Mouse (Mus musculus) mouse embryonic stem cell (cell line): ENCODE results near the gene Rab11b.

Experiments used
- in situ Hi-C, 2 experiments: fragments of 300-500 bp; cut with MboI; formaldehyde crosslinking; loops; 1 replicate in 1 of 2; 3 replicates in 1 of 2; pipeline ENCODE4 v1.14.3; 2019 to 2020; ENCODE audit warnings: low sequenced_read_pairs in 2 of 2, low pct_unique_long_range_greater_than_20kb in 1 of 2, mixed read lengths in 1 of 2; ENCODE audit not compliant: unreplicated experiment in 1 of 2

Gene Rab11b

DNA sequence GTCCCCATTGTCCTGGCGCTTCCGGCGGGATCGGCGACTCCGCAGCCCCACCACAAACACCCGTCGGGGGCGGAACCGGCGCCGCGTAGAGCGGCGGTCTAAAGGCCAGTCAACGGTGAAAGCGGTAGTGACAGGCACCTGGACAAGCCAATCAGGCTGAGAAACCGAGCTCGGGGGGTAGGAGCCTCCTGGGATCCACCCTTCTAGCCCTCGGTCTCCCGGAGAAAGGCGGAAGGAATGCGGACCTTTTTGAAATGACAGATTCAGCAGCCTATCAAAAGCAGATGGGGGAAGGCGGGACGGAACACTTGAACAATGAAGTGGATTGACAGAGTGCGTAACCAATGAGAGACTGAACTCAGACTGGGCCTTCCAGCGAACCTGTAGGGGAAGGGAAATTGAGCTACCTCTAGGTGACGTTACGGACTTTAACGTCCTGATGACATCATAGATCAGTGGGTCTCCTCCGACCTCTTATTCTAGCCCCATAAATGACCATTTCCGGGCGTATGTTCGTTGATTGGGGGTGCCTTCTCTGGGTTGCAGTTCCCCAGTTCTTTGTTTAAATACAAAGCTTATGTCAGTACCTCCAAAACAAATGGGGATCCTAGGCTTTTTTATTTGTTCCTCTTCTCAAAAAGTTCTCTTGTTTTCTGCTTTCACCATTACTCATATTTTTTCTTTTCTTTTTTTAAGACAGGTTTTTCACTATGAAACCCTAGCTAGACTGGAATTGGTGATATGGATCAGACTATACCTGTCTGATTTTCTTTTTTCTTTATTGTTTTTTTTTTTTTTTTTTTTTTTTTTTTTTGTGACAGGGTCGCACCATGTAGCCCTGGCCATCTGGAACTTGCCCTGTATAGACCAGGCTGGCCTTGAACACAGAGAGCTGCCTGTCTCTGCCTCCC is at the start of gene Rab11b:
TSS of gene Rab11b (minus strand) at position 276 of the 911 bp plus-strand sequence.
- in situ Hi-C loops: no loop called here

DNA sequence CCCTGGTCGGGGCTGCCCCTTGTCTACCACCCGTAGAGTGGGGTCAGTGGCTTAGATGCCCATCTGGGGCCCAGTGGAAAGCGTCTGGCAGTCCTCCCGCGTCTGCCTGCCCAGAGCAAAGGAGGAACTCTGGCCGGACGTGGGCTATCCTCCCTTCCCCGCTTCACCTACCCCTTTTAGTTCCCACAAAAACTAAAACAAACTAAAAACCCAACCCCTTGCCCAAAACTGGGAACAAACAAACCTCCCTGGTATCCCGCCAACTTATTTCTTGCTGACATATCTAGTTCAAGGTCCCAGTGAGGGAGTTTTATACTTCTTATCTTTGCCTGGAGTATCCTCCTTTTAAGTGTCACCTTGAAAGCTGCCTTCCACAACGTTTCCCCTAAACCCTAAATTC is 47.9 kb upstream of the Rab11b start:
- in situ Hi-C loops: loop anchor here in 1 of 2 experiments (10.0 to 25.0 kb wide), 2 partner anchors 213 to 921 kb away; partner anchors contain the start of gene Zfp870

DNA sequence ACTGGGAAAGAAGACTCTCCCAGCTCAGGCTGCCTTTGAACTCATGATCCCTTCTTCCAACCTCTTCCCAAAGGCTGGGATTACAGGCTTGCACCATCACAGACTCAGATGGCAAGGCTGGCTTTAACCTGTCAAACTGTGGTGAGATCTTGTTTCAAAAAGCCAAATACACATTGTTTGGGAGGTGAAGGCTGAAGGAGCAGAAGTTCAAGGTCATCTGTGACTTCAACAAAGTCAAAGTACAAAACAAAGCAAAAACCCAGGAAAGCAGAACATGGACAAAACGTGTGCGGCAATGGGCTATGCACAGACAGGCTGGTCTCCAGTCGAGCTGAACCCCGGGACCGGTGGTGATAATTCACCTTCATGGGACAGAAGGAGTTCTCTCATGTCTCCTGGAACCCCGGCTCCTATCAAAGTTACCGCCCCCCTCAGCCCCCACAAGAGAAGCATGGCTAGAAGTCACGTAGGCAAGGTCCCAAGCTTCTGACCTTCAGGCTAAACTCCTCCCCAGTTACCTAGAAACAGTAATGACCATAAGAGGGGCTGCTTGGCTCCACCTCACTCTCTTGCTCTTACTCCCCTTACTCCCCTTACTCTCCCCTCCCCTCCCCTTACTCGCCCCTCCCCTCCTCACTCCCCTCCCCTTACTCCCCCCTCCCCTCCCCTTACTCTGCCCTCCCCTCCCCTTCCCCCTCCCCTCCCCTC is 47.0 kb upstream of the Rab11b start:
- in situ Hi-C loops: loop anchor here in 1 of 2 experiments (10.0 to 25.0 kb wide), 2 partner anchors 213 to 920 kb away; partner anchors contain the start of gene Zfp870

GRCm38 (mm10) chr17:33804745-33805144 is 44.4 kb upstream of the Rab11b start:
- in situ Hi-C loops: loop anchor here in 1 of 2 experiments (10.0 to 25.0 kb wide), 2 partner anchors 210 to 917 kb away; partner anchors contain the start of gene Zfp870

DNA sequence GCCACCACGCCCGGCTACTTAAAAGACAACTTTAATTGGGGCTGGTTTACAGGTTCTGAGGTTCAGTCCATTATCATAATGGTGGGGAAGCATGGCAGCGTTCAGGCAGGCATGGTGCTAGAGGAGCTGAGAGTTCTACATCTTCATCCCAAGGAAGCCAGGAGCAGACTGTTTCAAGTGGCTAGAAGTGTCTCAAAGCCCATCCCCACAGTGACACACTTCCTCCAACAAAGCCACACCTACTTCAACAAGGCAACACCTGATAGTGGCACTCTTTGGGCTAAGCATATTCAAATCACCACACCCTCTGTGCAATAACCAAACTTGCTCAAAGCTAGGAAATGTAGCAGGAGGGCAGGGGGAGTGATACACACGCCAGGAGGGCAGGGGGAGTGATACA is 43.9 kb upstream of the Rab11b start:
- in situ Hi-C loops: loop anchor here in 1 of 2 experiments (10.0 to 25.0 kb wide), 2 partner anchors 209 to 917 kb away; partner anchors contain the start of gene Zfp870

DNA sequence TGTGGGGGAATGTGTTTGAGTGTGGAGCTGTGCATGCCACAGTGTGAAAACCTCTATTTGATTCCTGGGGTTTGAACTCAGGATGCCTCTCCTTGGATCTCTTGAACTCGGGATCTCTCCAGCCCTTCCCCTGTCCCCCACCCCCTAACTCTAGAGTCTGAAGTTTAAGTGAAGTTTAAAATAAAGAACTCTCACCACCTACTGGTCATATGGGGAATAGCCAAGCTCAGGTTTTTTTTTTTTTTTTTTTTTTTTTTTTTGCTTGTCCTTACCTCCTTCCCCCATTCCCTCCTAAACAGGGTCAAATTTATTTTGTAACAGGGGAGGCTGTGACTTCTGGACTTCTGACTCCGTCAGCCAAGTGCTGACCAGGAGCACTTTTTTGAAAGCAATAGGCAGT is 41.9 kb upstream of the Rab11b start:
- in situ Hi-C loops: loop anchor here in 1 of 2 experiments (10.0 to 25.0 kb wide), 2 partner anchors 207 to 915 kb away; partner anchors contain the start of gene Zfp870

DNA sequence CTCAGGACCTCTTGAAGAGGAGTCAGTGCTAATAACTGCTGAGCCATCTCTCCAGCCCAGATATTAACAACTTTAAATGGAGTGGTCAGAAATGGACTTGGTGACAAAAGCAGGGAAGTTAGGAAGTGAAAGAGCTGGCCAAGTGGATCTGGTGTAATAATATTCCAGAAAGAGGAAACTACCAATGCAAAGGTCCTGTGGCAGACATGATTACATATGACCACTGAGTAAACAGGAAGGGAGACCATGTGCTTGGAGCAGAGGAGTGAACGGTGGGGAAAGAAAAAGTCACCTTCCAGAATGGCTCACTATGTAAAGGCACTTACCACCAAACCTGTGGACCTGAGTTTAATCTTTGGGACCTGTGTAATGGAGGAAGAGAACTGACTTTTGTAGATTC is 38.9 kb upstream of the Rab11b start:
- in situ Hi-C loops: no loop called here

- in situ Hi-C loops: no loop called here
Measured at GRCm38 (mm10) chr17:33798306-33798705, 38.0 kb upstream of the Rab11b start.

- in situ Hi-C loops: loop anchor here in 1 of 2 experiments (10.0 kb wide), 1 partner anchor 274 kb away; no protein-coding TSS in a partner anchor
Measured at GRCm38 (mm10) chr17:33788732-33789131, 28.4 kb upstream of the Rab11b start.

DNA sequence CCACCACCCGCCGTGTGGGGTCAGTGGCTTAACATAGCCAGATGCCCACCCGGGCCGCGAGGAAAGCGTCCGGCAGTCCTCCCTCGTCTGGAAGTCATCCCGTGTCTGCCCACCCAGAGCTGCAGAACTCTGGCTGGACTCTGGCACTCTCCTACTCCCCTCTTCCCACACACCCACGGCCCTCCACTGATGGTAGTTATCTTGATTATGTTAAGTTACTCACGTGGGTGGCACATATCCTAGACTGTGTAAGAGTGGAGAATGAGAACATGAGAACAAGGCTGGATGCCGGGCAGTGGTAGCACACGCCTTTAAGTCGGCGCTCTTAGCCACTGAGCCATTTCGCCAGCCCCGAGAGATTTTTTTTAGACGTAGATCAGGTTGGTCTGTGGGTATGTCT is 26.0 kb upstream of the Rab11b start:
- in situ Hi-C loops: loop anchor here in 1 of 2 experiments (10.0 kb wide), 1 partner anchor 272 kb away; no protein-coding TSS in a partner anchor

GRCm38 (mm10) chr17:33784939-33785338 is 24.6 kb upstream of the Rab11b start:
- in situ Hi-C loops: loop anchor here in 1 of 2 experiments (10.0 kb wide), 1 partner anchor 270 kb away; no protein-coding TSS in a partner anchor

DNA sequence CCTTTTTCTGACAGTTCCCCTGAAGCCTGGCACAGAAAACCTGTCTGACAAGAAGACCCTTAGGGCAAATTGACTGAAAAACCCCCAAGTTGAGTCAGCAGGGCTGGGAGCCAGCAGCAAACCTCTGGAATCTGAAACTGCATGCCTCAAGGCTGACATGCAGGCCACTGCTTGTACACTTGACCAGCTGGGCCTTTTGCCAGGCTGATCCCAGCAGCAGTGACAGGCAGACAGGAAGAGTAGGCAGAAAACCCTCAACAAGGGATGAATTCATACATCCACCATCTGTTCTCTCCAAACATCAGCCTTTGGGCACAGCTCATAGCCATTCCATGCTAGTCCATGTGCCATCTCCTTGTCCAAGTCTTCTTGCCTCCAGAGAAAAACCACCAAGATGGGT is 23.1 kb upstream of the Rab11b start:
- in situ Hi-C loops: loop anchor here in 1 of 2 experiments (10.0 kb wide), 1 partner anchor 269 kb away; no protein-coding TSS in a partner anchor

DNA sequence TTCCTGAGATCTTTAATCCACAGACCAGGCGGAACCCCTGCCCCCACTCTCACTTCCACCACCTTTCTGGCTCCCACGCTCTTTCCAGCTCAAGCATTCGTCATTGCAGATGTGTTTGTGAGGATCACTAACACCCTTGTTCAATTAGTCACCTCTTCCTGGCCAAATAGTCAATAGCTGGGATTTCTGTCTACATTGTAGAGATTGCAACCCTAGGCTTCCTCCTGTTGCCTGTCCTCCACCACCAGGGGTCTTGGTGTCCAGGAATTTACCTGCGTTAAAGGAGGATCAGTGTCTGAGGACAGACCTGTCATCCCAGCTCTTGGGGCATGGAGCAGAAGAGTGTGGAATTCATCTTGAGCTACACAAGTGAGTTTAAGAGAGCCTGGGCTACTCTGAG is 21.7 kb upstream of the Rab11b start:
- in situ Hi-C loops: loop anchor here in 1 of 2 experiments (10.0 kb wide), 1 partner anchor 267 kb away; no protein-coding TSS in a partner anchor

- in situ Hi-C loops: loop anchor here in 1 of 2 experiments (10.0 kb wide), 1 partner anchor 267 kb away; no protein-coding TSS in a partner anchor
Measured at GRCm38 (mm10) chr17:33781124-33781977, 21.0 kb upstream of the Rab11b start, which contains the start of gene Angptl4. Gene Angptl4 (minus strand): TSS chr17:33781830.

DNA sequence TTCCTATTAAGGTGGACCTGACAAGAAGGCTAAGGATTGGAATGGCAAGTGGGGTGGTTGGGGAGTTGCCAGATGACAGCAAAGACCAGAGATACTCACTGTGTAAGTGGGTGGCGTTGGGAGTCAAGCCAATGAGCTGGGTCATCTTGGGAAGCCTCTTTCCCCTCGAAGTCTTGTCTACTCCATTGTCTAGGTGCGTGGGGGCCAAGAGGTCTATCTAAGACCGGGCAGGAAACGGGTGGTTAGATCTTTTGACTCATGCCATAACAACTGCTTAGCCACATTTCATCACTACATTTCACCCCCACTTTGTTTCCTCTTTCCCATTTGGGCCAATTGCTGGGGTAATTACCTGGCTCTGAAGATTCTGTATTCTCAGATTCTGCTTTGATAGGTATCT is 20.1 kb upstream of the Rab11b start:
- in situ Hi-C loops: loop anchor here in 1 of 2 experiments (10.0 kb wide), 1 partner anchor 266 kb away; no protein-coding TSS in a partner anchor

DNA sequence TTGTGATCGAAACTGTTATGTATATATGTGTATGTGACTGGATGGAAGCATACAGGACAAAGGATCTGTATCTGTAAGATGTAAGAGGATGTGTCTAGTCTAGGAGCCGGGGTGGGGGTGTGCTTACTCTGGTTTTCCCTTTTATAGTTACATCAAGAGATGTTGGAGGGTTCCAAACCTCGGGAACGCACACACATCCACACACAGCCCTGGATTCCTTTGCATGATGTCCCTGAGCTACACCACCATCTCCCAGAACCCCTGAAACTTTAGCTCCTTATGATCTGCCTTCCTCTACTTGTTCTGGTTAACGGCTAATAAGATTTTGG is 19.6 kb upstream of the Rab11b start:
- in situ Hi-C loops: loop anchor here in 1 of 2 experiments (10.0 kb wide), 1 partner anchor 265 kb away; no protein-coding TSS in a partner anchor

DNA sequence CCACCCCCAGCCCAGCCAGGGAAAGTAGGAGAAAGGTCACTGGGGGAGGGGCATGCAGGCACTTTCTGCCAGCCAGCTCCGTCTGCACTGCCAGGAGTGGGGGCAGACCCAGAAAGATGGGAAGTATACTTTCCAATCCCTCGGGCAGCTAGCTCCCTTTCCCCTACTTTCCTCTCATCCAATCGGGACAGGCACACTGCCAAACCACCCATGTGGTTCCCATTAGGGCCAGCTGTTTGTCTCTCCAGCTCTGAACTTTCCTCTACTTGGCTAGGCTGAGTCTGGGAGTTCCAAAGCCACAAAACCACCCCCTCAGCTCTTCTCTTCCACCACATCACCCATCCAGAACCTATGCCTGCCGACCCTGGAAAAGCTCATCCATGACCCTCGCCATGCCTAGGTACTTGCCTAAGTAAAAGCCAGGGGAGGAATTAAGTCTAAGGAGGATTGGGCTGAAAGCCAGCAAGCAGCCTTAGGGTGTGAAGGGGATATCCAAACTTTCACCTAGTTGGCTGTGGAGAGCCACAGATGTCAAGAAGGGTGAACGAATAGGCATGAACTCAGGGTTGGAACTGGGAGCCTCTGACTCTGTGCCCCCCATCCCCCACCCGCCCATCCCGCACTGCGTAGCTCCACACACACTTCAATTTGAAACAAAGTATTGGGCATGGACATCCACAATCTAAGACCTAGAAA is 19.1 kb upstream of the Rab11b start:
- in situ Hi-C loops: no loop called here
